Mouse (Mus musculus) cerebellum, postnatal 4 days (tissue): ENCODE measurements around the gene Pde2a.

Experiments
- DNase-seq, 2 experiments: peaks; one replicate each; pipeline ENCODE4 v3.0.0; 2022; ENCODE audit warnings: low spot score in 2 of 2, mixed read lengths in 1 of 2

Pde2a gene

GRCm38 (mm10) chr7:101472598-101473558 lies 51.4 kb downstream of the Pde2a start:
- DNase-seq: no peak

GRCm38 (mm10) chr7:101474399-101474811 lies 52.9 kb downstream of the Pde2a start:
- DNase-seq: no peak

- no peak for DNase-seq
Measured at GRCm38 (mm10) chr7:101476028-101476427, 54.5 kb downstream of the Pde2a start.

GRCm38 (mm10) chr7:101476493-101476892 lies 55.0 kb downstream of the Pde2a start:
- DNase-seq: no peak

- no peak for DNase-seq
Measured at GRCm38 (mm10) chr7:101477200-101477599, 55.7 kb downstream of the Pde2a start.

- no peak for DNase-seq
Measured at GRCm38 (mm10) chr7:101478099-101478498, 56.6 kb downstream of the Pde2a start.

- no peak for DNase-seq
Measured at GRCm38 (mm10) chr7:101479841-101480240, 58.4 kb downstream of the Pde2a start.

- no peak for DNase-seq
Measured at GRCm38 (mm10) chr7:101480671-101481070, 59.2 kb downstream of the Pde2a start.

GRCm38 (mm10) chr7:101481872-101482498 lies 60.5 kb downstream of the Pde2a start:
- DNase-seq: no peak

- no peak for DNase-seq
Measured at GRCm38 (mm10) chr7:101482499-101483081, 61.1 kb downstream of the Pde2a start.

- DNase-seq: no peak
Measured at GRCm38 (mm10) chr7:101483498-101484115, 62.1 kb downstream of the Pde2a start.

GRCm38 (mm10) chr7:101487102-101487501 lies 65.6 kb downstream of the Pde2a start:
- DNase-seq: no peak

GRCm38 (mm10) chr7:101490952-101491351 lies 69.5 kb downstream of the Pde2a start:
- no peak for DNase-seq

GRCm38 (mm10) chr7:101498385-101498784 lies 76.9 kb downstream of the Pde2a start:
- DNase-seq: no peak

GRCm38 (mm10) chr7:101499251-101499650 lies 77.8 kb downstream of the Pde2a start:
- DNase-seq: no peak

- no peak for DNase-seq
Measured at GRCm38 (mm10) chr7:101499701-101500100, 78.2 kb downstream of the Pde2a start.

- no peak for DNase-seq
Measured at GRCm38 (mm10) chr7:101501236-101501635, 79.7 kb downstream of the Pde2a start.

GRCm38 (mm10) chr7:101501675-101502074 lies 80.2 kb downstream of the Pde2a start:
- DNase-seq: no peak

GRCm38 (mm10) chr7:101503351-101503750 lies 81.9 kb downstream of the Pde2a start:
- DNase-seq: peak; percentile 49

GRCm38 (mm10) chr7:101503803-101504202 lies 82.3 kb downstream of the Pde2a start:
- DNase-seq: no peak

GRCm38 (mm10) chr7:101504507-101504906 lies 83.0 kb downstream of the Pde2a start:
- DNase-seq: no peak

- no peak for DNase-seq
Measured at GRCm38 (mm10) chr7:101509212-101509611, 87.7 kb downstream of the Pde2a start.
